Mouse (Mus musculus) lung, postnatal 4 days (tissue): Measurements from ENCODE around the gene Unc13b.
A peak's percentile ranks its signal among the peaks of the same experiment; 100 is the strongest.

ENCODE experiments used
- DNase-seq, 2 experiments: peaks; one replicate each; pipeline ENCODE4 v3.0.0; 2021

Gene Unc13b

DNA sequence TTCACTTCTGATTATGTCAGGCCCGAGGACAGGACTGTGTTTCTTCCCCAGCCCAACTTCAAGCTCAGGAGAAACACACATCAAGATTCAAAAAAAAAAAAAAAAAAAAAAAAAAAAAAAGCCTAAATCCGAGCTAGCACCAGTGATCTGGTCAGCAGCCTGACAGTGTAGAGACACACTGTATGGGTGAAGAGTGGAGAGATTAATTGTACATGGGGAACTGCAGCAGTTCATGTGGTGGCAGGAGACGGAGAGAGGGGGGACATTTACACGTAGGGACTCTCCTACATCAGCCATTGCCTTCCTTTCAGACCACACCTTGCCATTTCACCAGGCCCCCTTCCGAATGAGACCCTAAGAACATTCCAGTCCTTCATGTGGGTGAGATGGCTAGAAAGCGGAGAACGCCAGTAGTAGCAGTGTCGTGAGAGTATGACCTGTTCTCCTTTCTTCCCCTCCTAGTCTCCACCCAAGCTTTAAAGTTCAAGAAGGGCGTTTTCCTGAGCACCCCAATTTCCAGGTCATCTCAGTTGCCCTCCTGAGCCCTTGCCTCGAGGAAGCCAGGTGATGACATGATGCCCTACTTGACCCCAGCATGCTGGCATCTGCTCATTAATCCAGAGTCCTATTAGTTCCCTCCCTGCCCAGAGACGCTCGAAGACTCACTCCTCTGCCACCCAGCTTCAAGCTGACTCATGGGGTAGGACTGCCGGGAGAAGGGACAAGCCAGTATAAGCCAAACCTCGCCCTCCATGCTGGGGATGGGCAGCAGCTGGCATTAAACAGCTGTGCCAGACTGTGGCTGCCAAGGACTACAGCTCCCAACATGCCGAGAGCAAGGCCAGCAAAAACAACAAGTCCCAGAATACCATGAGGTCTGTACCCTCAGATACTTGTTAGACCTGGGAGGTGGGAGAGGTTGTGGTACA, 19.9 kb upstream of the Unc13b start:
- DNase-seq: peak; percentile 55 to 78

GRCm38 (mm10) chr4:43039609-43040008, 19.1 kb upstream of the Unc13b start:
- no peak for DNase-seq

GRCm38 (mm10) chr4:43040114-43040572, 18.6 kb upstream of the Unc13b start:
- DNase-seq: peak; percentile 97 to 99

GRCm38 (mm10) chr4:43040881-43041547, 17.7 kb upstream of the Unc13b start:
- no peak for DNase-seq

- peak; percentile 84 to 90 for DNase-seq
These were observed 15.0 kb upstream of the Unc13b start for GRCm38 (mm10) chr4:43043644-43044357.

DNA sequence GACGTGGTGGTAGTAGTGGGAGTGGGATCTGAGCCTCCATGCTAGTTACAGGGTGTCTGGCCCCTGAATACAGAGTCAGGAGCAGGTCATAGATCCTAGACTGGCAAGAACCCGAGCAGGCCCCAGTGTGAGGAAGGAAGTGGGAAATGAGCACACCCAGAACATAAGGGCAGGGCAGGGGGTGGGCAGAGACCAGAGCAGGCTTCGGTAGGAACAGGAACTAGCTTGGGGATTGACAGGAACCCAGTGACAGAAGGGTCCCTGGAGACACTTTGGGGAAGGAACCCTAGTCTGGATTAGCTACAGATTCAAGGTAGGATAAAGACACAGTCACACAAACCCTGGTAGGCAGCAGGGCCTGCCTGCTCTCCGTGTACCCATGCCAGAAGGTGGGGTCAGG, 14.1 kb upstream of the Unc13b start:
- DNase-seq: peak; percentile 72 to 76

DNA sequence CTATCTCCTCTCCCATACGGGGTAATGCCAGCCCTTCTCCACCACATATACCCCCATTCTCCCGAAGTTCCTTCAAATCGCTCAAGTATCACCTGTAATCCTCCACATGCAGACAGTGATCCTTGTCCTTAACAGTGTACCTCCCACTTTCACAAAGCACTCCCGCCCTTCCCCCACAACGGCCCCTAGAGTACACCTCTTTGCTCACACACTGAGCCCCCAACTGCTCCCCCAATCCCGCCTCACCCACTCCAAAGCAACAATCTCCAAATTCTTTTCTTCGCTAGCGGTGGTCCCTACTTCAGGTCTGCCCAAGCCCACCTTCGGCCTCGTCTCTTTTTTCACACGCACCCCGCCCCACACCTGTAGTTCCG, 13.5 kb upstream of the Unc13b start:
- DNase-seq: no peak

DNA sequence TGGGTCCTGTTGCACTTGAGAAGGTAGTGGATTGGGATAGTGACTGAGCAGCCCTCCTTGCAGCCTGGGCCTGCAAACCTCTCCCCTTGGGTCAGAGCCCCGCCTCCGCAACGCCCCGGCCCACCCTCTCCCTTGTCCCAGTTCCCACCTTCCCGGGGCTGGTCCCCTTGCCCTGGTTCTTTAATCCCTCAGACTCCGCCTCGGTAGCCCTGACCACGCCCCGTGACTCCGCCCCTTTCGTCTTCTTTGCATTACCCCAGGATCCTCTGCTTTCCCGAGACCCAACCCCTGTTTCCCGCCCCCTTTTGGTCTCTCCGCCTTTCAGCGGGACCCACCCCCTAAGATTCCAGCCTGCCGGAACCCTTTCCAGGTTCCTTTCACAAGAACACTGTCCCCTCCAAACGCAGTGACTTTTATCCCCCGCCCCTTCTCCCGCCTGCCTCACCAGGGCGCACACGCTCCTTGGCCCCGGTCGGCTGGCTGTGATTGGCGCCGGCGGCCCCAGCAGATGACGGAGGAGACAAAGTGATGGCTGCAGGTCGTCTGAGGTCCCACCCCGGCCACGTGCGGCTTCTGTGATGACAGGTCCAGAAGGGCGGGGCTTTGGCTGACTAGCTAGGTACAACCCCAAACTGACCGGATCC, 13.0 kb upstream of the Unc13b start, which contains the start of gene Fam214b:
Fam214b (minus strand) TSS at position 562 of the 644 bp plus-strand sequence.
- DNase-seq: peak; percentile 99

DNA sequence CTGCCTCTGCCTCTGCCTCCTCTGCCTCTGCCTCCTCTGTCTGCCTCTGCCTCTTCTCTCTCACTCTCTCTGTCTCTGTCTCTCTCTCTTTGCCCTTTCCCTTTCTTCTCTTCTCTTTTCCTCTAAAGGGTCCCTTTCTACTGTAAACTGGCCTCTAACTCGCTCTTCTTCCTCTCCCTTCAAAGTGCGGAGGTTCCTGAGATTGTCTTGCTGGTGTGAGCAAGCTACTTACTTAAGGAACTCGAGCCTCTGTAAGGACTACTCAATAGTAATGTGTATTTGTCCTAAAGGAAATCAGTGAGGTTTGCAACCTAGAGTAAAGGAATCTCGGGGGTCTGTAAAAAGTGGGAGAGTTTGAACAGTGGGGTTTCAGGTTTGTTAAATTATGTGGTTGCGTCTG, 12.1 kb upstream of the Unc13b start:
- DNase-seq: no peak

DNA sequence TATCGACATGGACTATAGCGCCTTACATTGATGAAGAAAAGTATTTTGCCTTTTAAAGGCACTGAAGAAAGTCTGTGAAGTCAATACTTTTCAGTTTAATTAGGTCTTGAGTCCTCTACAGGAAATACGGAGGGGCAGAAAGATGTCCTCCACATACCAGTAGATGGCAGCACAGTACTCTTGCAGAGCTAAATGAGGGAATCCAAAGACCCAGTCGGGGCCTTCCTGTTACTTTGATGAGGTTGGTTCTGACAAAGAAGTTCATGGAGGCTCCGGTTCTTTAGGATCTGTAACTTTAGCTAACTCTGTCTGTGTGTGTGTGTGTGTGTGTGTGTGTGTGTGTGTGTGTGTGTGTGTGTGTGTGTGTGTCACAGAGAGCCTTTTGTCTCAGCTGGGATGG, 11.5 kb upstream of the Unc13b start:
- DNase-seq: peak; percentile 57 to 82

GRCm38 (mm10) chr4:43052627-43053026, 6.1 kb upstream of the Unc13b start:
- peak in 1 of 2 experiments; percentile 28 for DNase-seq

DNA sequence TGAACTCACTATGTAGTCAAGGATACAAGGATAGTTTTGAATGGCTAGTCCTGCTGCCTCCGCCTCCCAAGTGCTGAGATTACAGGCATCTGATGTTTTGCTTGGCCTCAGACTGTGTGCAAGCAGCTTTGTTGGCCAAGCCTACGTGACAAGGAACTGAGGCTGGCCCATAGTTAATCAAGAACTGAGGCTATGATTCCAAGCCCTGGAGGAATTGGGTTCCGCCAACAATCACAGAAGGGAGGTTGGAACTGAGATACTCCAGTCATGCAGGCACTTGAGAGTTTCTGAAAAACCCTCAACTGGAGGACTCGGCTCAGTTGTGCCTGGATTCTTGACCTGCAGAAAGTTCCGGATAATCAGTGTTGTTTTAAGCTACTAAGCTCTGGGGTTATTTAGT, 1.1 kb upstream of the Unc13b start:
- no peak for DNase-seq

- no peak for DNase-seq
These were observed 381 bp upstream of the Unc13b start for GRCm38 (mm10) chr4:43058392-43058752.

- no peak for DNase-seq
These were observed 944 bp downstream of the Unc13b start for GRCm38 (mm10) chr4:43059697-43060096.

DNA sequence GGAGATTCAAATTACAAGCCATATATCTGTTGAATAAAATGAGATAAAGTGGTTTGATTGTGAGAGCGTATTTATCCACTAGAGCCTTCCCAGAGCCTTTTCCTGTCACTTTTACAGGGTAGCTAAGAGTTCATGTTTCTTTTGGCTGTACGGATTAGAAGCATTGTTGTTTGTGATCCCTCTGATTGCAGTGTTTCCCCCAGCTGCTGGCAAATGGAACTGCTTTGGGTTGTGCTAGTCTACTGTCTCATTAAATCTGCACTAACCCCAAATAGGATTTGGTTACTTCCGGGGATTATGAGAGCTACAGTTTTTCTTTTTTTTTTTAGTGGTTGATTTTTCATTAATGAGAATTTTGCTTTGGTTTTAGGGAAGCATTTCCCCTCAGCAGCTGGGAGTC, 1.5 kb downstream of the Unc13b start:
- no peak for DNase-seq

DNA sequence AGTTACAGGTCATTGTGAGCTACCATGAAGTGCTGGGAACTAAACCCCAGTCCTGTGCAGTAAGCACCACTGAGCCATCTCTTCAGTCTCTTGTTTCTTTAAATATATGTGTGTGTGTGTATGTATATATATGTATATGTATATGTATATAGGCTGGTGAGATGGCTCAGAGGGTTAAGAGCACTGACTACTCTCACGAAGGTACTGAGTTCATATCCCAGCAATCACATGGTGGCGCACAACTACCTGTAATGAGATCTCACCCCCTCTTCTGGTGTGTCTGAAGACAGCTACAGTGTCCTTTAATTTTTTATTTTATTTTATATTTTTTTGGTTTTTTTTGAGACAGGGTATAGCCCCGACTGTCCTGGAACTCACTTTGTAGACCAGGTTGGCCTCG, 6.7 kb downstream of the Unc13b start:
- DNase-seq: no peak

DNA sequence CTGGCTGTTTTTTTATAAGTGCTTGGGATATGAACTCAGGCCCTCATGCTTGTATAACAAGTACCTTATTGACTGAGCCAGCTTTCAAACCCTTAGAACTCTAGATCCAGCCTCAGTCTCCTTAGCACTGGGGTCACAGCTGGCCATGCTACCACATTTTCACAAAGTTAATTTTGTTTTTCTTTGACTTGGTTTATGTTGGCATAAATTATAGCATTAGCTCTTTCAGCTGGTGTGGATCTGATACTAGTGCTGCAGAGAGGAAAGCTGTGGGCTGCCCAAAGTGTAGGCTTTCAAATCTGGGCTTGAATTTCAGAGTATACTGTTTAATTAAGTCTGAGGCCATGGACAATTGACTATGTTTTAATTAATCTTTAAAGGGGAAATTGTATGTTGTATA, 16.2 kb downstream of the Unc13b start:
- no peak for DNase-seq

- no peak for DNase-seq
These were observed 19.4 kb downstream of the Unc13b start for GRCm38 (mm10) chr4:43078071-43078718.

DNA sequence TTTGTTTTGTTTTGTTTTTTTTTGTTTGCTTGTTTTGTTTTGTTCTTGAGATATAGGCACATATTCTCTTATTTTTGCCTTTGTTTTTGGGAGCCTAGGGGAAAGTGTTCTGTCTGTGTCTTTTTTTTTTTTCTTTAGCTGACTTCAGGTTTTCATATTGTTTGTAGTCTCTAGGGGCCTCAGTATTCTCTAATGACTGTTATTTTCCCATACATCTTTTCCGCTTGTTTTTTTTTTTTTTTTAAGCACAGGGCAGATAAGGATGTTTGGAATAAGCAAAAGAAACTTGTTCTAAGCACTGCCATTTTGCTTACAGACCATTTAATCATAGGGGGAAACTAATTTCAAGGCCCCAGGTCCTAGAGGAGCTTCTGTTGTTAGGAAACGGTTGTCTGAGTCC, 23.7 kb downstream of the Unc13b start:
- DNase-seq: no peak

DNA sequence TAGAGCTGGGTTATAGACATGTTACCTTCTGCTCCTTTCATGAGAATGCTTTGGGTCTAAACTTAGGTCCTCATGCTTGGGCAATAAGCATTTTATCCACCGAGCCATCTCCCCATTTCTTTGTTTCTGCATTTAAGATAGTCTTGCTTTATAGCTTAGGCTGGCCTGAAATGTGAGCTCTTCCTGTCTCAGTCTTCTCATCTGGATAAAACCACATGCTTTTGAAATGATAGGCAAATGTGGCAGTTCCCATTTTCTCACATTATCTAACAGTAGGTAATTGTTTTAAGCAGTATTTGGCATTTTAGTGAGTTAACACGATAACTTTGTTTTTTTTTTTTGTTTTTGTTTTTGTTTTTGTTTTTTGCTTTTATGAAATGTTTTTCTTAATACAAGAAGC, 31.2 kb downstream of the Unc13b start:
- DNase-seq: no peak

DNA sequence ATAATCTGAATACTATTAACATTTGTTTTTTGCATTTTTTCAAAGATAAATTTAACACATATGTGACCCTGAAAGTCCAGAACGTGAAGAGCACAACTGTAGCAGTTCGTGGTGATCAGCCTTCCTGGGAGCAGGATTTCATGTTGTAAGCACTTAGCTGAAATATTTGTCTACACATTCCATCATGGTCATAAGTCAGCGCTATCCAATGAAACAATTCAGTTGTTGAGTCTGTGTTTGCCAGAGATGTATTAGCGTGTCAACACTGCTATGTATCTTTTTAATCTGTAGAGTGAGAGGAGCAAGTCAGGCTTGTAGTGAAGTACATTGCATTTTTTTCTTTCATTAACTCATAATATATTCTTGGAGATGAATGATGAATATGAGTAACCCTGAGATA, 32.4 kb downstream of the Unc13b start:
- DNase-seq: no peak

- DNase-seq: no peak
These were observed 54.7 kb downstream of the Unc13b start for GRCm38 (mm10) chr4:43113491-43113890.
